Mouse (Mus musculus) spleen, adult 2 months (tissue): ENCODE data around the gene Armc6.

Experiments used
- CTCF ChIP-seq: fragments of 200-500 bp; IDR thresholded peaks from 2 replicates; pipeline ENCODE4 v1.5.1; 2011; ENCODE audit warnings: mild to moderate bottlenecking, inconsistent platforms; ENCODE audit not compliant: insufficient read depth, insufficient read length, insufficient replicate concordance; ENCODE audit errors: extremely low read depth
- POLR2A ChIP-seq: fragments of 200-500 bp; IDR thresholded peaks from 2 replicates; pipeline ENCODE4 v1.6.1; 2011; ENCODE audit warnings: low read depth, low read length, inconsistent platforms

- TF ChIP-seq CTCF (no peak), POLR2A (no peak)
These were observed 16.8 kb downstream of the Armc6 start for GRCm38 (mm10) chr8:70217441-70217840.
